Mouse (Mus musculus): ENCODE measurements around the gene Hspb9. TPM values are rescaled to one million over a fixed set of nuclear protein-coding genes. Genes with fewer than 3 reads are reported as not detected.

The Hspb9 gene
- polyA plus RNA-seq, 1 experiment from 2014 or later, result not detected

DNA sequence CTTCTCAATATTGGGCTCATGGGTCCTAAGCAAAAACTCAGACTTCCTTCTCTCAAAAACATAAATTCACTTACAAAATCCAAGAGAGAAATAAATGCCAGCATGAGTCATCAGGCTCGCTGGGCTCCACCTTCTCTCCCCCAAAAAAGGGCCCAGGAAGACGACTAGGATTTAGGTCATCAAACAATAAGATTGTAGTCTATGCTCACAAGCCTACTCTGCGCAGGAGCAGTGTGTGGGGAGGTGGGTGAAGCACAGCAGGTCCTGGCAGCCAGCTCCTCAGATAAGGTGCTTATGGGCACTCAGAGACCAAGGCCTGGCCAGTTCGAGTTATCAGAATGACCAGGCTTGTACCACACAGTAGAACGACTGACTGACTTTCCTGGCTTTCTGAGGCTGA lies 6.7 kb downstream of the Hspb9 start:
- H3K4me3 ChIP-seq (ENCODE audit: low read depth, low read length), result no peak overlapping the region
- H3K9me3 ChIP-seq (replicated peaks; ENCODE audit: control insufficient read depth, low read length), result no peaks in the 10 kb centered on the region
- no peak overlapping the region for H3K9ac ChIP-seq (ENCODE audit: low read length)
- H3K36me3 ChIP-seq (ENCODE audit: control insufficient read depth, insufficient read depth, low read length), result peaks cover 46% of the 10 kb centered on the region
- no peak overlapping the region for H3K4me2 ChIP-seq (ENCODE audit: low read length)
- DNase-seq (ENCODE audit: low spot score), result no peak
- no peak overlapping the region for H3K27ac ChIP-seq (ENCODE audit: low read depth, low read length)
- WGBS, result 80% methylated on average over 5 of the region's 5 CpGs
- no peaks in the 10 kb centered on the region for H3K27me3 ChIP-seq (replicated peaks; ENCODE audit: control insufficient read depth, insufficient read depth, low read length)
- ATAC-seq, result no peak
- no peaks in the 10 kb centered on the region for H3K4me1 ChIP-seq (ENCODE audit: control insufficient read depth, insufficient read depth, low read length)

GRCm38 (mm10) chr11:100721254-100721653 lies 7.6 kb downstream of the Hspb9 start:
- no peak overlapping the region for H3K4me3 ChIP-seq (ENCODE audit: low read depth, low read length)
- no peaks in the 10 kb centered on the region for H3K9me3 ChIP-seq (replicated peaks; ENCODE audit: control insufficient read depth, low read length)
- H3K36me3 ChIP-seq (ENCODE audit: control insufficient read depth, insufficient read depth, low read length), result peaks cover 37% of the 10 kb centered on the region
- ATAC-seq (no peak), DNase-seq (ENCODE audit: low spot score) (no peak)
- H3K4me2 ChIP-seq (ENCODE audit: low read length), result no peak overlapping the region
- H3K27me3 ChIP-seq (replicated peaks; ENCODE audit: control insufficient read depth, insufficient read depth, low read length), result no peaks in the 10 kb centered on the region
- 53% methylated on average over 4 of the region's 4 CpGs for WGBS
- no peak overlapping the region for H3K27ac ChIP-seq (ENCODE audit: low read depth, low read length)
- no peaks in the 10 kb centered on the region for H3K4me1 ChIP-seq (ENCODE audit: control insufficient read depth, insufficient read depth, low read length)
- no peak overlapping the region; the same call in 1 of the 2 replicates for H3K9ac ChIP-seq (ENCODE audit: low read length)

- WGBS, result 62% methylated on average over 8 of the region's 8 CpGs
- H3K36me3 ChIP-seq (ENCODE audit: control insufficient read depth, insufficient read depth, low read length), result peaks cover 30% of the 10 kb centered on the region
- no peaks in the 10 kb centered on the region for H3K4me1 ChIP-seq (ENCODE audit: control insufficient read depth, insufficient read depth, low read length)
- DNase-seq (ENCODE audit: low spot score) (no peak), ATAC-seq (no peak)
- no peaks in the 10 kb centered on the region for H3K9me3 ChIP-seq (replicated peaks; ENCODE audit: control insufficient read depth, low read length)
- no peak overlapping the region for H3K4me2 ChIP-seq (ENCODE audit: low read length)
- H3K27me3 ChIP-seq (replicated peaks; ENCODE audit: control insufficient read depth, insufficient read depth, low read length), result no peaks in the 10 kb centered on the region
- H3K4me3 ChIP-seq (ENCODE audit: low read depth, low read length), result no peak overlapping the region
- H3K9ac ChIP-seq (ENCODE audit: low read length), result no peak overlapping the region; the same call in 1 of the 2 replicates
- H3K27ac ChIP-seq (ENCODE audit: low read depth, low read length), result no peak overlapping the region
Measured at GRCm38 (mm10) chr11:100721776-100722492, 8.3 kb downstream of the Hspb9 start.

GRCm38 (mm10) chr11:100722493-100723028 lies 8.9 kb downstream of the Hspb9 start:
- Histone ChIP-seq H3K4me3 (ENCODE audit: low read depth, low read length) (no peak overlapping the region), H3K9ac (ENCODE audit: low read length) (no peak overlapping the region), H3K4me1 (ENCODE audit: control insufficient read depth, insufficient read depth, low read length) (no peaks in the 10 kb centered on the region), H3K36me3 (ENCODE audit: control insufficient read depth, insufficient read depth, low read length) (peaks cover 24% of the 10 kb centered on the region), H3K4me2 (ENCODE audit: low read length) (no peak overlapping the region), H3K27me3 (replicated peaks; ENCODE audit: control insufficient read depth, insufficient read depth, low read length) (no peaks in the 10 kb centered on the region), H3K9me3 (replicated peaks; ENCODE audit: control insufficient read depth, low read length) (no peaks in the 10 kb centered on the region), H3K27ac (ENCODE audit: low read depth, low read length) (no peak overlapping the region)
- 73% methylated on average over 2 of the region's 2 CpGs for WGBS
- ATAC-seq (no peak), DNase-seq (ENCODE audit: low spot score) (no peak)

DNA sequence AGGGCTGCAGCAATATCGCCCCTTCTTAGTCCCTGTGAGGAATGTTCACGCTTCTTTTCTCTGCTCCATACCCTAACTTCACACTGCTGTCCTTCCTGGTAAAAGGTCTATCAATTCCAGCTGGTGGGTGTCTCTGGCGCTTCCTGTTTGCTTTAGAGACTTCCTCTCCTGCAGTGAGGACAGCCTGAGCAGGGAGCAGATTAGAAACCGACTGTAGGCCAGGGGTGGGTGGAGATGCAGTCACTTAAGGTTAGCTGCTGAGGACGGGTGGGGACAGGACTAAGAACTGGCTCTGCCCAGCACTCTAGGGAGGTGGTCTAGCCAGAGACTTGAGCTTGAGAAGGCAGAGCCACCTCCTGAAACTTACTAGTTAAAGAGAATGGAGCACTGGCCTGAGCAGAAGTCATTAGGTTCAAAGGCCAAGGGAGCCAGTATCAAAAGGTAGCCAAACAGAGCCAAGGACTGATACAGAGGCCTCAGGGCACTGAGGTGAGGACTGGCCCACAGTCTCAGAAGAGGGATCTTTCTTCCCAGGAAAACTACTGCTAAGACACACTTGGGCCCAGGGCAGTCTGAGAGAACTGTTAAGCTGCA lies 11.4 kb downstream of the Hspb9 start:
- Histone ChIP-seq H3K27ac (ENCODE audit: low read depth, low read length) (no peak overlapping the region), H3K36me3 (ENCODE audit: control insufficient read depth, insufficient read depth, low read length) (0 out of 2 replicates have a peak, but pooled peaks cover 15% of the 10 kb centered on the region), H3K4me1 (ENCODE audit: control insufficient read depth, insufficient read depth, low read length) (no peaks in the 10 kb centered on the region), H3K27me3 (replicated peaks; ENCODE audit: control insufficient read depth, insufficient read depth, low read length) (no peaks in the 10 kb centered on the region), H3K9me3 (replicated peaks; ENCODE audit: control insufficient read depth, low read length) (no peaks in the 10 kb centered on the region), H3K9ac (ENCODE audit: low read length) (no peak overlapping the region), H3K4me3 (ENCODE audit: low read depth, low read length) (no peak overlapping the region), H3K4me2 (ENCODE audit: low read length) (no peak overlapping the region)
- ATAC-seq (no peak), DNase-seq (ENCODE audit: low spot score) (no peak)
- 66% methylated on average over 5 of the region's 5 CpGs for WGBS

- Histone ChIP-seq H3K9ac (ENCODE audit: low read length) (no peak overlapping the region), H3K9me3 (replicated peaks; ENCODE audit: control insufficient read depth, low read length) (no peaks in the 10 kb centered on the region), H3K4me3 (ENCODE audit: low read depth, low read length) (no peak overlapping the region), H3K4me2 (ENCODE audit: low read length) (no peak overlapping the region), H3K27me3 (replicated peaks; ENCODE audit: control insufficient read depth, insufficient read depth, low read length) (no peaks in the 10 kb centered on the region), H3K27ac (ENCODE audit: low read depth, low read length) (no peak overlapping the region), H3K36me3 (ENCODE audit: control insufficient read depth, insufficient read depth, low read length) (0 out of 2 replicates have a peak, but pooled peaks cover 13% of the 10 kb centered on the region), H3K4me1 (ENCODE audit: control insufficient read depth, insufficient read depth, low read length) (no peaks in the 10 kb centered on the region)
- DNase-seq (ENCODE audit: low spot score) (no peak), ATAC-seq (no peak)
- WGBS, result over 99% methylated on average over 3 of the region's 3 CpGs
Measured at GRCm38 (mm10) chr11:100727201-100727600, 13.6 kb downstream of the Hspb9 start.

- H3K36me3 ChIP-seq (ENCODE audit: control insufficient read depth, insufficient read depth, low read length), result peaks cover 15% of the 10 kb centered on the region; the same call in 1 of the 2 replicates
- no peak overlapping the region for H3K4me3 ChIP-seq (ENCODE audit: low read depth, low read length)
- H3K4me1 ChIP-seq (ENCODE audit: control insufficient read depth, insufficient read depth, low read length), result no peaks in the 10 kb centered on the region
- no peak overlapping the region for H3K27ac ChIP-seq (ENCODE audit: low read depth, low read length)
- H3K4me2 ChIP-seq (ENCODE audit: low read length), result no peak overlapping the region
- no peaks in the 10 kb centered on the region for H3K9me3 ChIP-seq (replicated peaks; ENCODE audit: control insufficient read depth, low read length)
- WGBS, result 92% methylated on average over 6 of the region's 6 CpGs
- DNase-seq (ENCODE audit: low spot score), result no peak
- H3K9ac ChIP-seq (ENCODE audit: low read length), result no peak overlapping the region
- no peaks in the 10 kb centered on the region for H3K27me3 ChIP-seq (replicated peaks; ENCODE audit: control insufficient read depth, insufficient read depth, low read length)
- ATAC-seq, result no peak
Measured at GRCm38 (mm10) chr11:100728601-100729000, 15.0 kb downstream of the Hspb9 start.

DNA sequence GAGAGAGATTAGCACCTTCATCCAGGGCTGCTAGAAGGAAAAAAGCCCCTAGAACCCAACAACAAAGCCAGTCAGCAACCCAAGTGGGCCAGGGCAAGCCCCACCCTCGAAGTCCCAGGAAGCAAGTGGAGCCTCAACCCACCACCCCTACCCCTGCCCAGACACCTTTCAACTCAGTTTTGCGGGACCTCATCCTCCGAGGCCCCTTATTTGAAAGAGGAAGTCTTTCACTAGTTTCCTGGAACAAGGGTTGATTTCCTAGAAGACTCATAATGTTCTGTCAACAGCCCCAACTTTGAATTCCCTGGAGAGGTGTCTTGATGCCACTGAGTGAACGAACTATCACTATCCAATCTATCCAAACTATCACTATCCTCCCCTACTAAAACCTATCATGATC lies 16.3 kb downstream of the Hspb9 start:
- no peak overlapping the region for H3K4me2 ChIP-seq (ENCODE audit: low read length)
- H3K4me3 ChIP-seq (ENCODE audit: low read depth, low read length), result no peak overlapping the region
- no peak overlapping the region for H3K27ac ChIP-seq (ENCODE audit: low read depth, low read length)
- WGBS, result 93% methylated on average over 4 of the region's 4 CpGs
- no peaks in the 10 kb centered on the region for H3K27me3 ChIP-seq (replicated peaks; ENCODE audit: control insufficient read depth, insufficient read depth, low read length)
- DNase-seq (ENCODE audit: low spot score), result no peak
- no peaks in the 10 kb centered on the region for H3K9me3 ChIP-seq (replicated peaks; ENCODE audit: control insufficient read depth, low read length)
- H3K9ac ChIP-seq (ENCODE audit: low read length), result no peak overlapping the region
- H3K4me1 ChIP-seq (ENCODE audit: control insufficient read depth, insufficient read depth, low read length), result no peaks in the 10 kb centered on the region
- H3K36me3 ChIP-seq (ENCODE audit: control insufficient read depth, insufficient read depth, low read length), result peaks cover 15% of the 10 kb centered on the region; the same call in 1 of the 2 replicates
- no peak for ATAC-seq
